Mouse (Mus musculus) A20 (cell line): ENCODE data around the gene Cwc25.
A peak's percentile ranks its signal among the peaks of the same experiment; 100 is the strongest.
"Not testable (repeated sequence)": the region's sequence is repeated elsewhere in the genome, so short reads cannot be mapped to it uniquely, and the experiment has no call there.

Source experiments
- DNase-seq: peaks from one replicate; pipeline ENCODE4 v3.0.0-alpha.2; 2011; ENCODE audit warnings: low read depth, low spot score

Cwc25 gene

GRCm38 (mm10) chr11:97728730-97729129, 37.6 kb downstream of the Cwc25 start:
- no peak for DNase-seq

- no peak for DNase-seq
Measured at GRCm38 (mm10) chr11:97728311-97728710, 38.0 kb downstream of the Cwc25 start.

GRCm38 (mm10) chr11:97723709-97724108, 42.6 kb downstream of the Cwc25 start:
- no peak for DNase-seq

- DNase-seq = no peak
Measured at GRCm38 (mm10) chr11:97721338-97721737, 45.0 kb downstream of the Cwc25 start.

GRCm38 (mm10) chr11:97719041-97719440, 47.3 kb downstream of the Cwc25 start:
- no peak for DNase-seq

- no peak for DNase-seq
Measured at GRCm38 (mm10) chr11:97718281-97718860, 48.0 kb downstream of the Cwc25 start.

GRCm38 (mm10) chr11:97717369-97718280, 48.7 kb downstream of the Cwc25 start:
- no peak for DNase-seq

GRCm38 (mm10) chr11:97716021-97716420, 50.3 kb downstream of the Cwc25 start:
- no peak for DNase-seq

GRCm38 (mm10) chr11:97714784-97715760, 51.3 kb downstream of the Cwc25 start:
- no peak for DNase-seq

- peak; percentile 43 for DNase-seq
Measured at GRCm38 (mm10) chr11:97714356-97714755, 52.0 kb downstream of the Cwc25 start.

- DNase-seq = no peak
Measured at GRCm38 (mm10) chr11:97713896-97714295, 52.5 kb downstream of the Cwc25 start.

- DNase-seq = no peak
Measured at GRCm38 (mm10) chr11:97712286-97712685, 54.1 kb downstream of the Cwc25 start.

- no peak for DNase-seq
Measured at GRCm38 (mm10) chr11:97711200-97711900, 55.0 kb downstream of the Cwc25 start.

GRCm38 (mm10) chr11:97710067-97710466, 56.3 kb downstream of the Cwc25 start:
- DNase-seq = not testable (repeated sequence)

GRCm38 (mm10) chr11:97703039-97703826, 63.1 kb downstream of the Cwc25 start, which contains the start of gene Psmb3:
TSS of gene Psmb3 (plus strand) at chr11:97703399.
- DNase-seq = peak; percentile 100

GRCm38 (mm10) chr11:97702393-97702745, 64.0 kb downstream of the Cwc25 start:
- DNase-seq = peak; percentile 92

- DNase-seq = peak; percentile 71
Measured at GRCm38 (mm10) chr11:97701581-97702392, 64.6 kb downstream of the Cwc25 start.

GRCm38 (mm10) chr11:97700746-97701580, 65.4 kb downstream of the Cwc25 start:
- no peak for DNase-seq
